Mouse (Mus musculus) spleen, adult 2 months (tissue): ENCODE measurements around the gene Osbp.

ENCODE experiments used
- CTCF ChIP-seq: fragments of 200-500 bp; IDR thresholded peaks from 2 replicates; pipeline ENCODE4 v1.5.1; 2011; ENCODE audit warnings: mild to moderate bottlenecking, inconsistent platforms; ENCODE audit not compliant: insufficient read depth, insufficient read length, insufficient replicate concordance; ENCODE audit errors: extremely low read depth
- POLR2A ChIP-seq: fragments of 200-500 bp; IDR thresholded peaks from 2 replicates; pipeline ENCODE4 v1.6.1; 2011; ENCODE audit warnings: low read depth, low read length, inconsistent platforms

DNA sequence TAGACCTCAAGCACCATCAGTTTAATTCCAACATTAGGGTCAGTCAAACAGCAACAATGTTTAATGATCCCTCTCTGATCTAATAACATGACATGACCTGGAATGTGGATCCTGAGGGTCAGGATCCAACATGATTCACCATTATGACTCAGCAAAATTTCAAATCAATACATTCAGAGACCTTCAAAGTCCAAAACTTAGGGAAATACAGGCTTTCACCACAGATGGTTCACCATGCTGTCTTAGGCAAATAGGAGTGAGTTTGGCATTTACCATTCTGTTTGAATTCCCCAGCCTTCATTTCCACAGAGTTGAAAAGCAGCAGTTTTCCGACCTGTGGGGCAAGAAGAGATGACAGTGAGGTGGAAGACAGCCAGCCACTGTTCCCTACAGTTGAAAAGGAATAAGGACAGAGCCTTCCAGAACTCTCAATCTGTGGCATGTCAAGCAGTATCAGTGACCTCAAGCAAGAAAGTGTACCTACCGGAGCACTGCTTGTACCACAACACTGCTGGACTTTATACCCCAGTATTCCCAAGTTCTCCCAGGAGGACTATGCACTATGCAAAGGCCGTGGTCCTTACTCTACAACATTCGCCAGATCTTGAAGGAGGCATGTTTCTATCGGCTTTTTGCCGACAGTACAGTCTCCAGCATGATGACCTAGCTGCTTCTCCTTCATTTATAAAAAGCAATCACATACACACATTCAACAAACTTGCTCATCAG is 29.1 kb downstream of the Osbp start:
- TF ChIP-seq POLR2A: no peak
- no peak for TF ChIP-seq CTCF
